Mouse (Mus musculus): ENCODE results near the gene Syce2.

Gene Syce2

DNA sequence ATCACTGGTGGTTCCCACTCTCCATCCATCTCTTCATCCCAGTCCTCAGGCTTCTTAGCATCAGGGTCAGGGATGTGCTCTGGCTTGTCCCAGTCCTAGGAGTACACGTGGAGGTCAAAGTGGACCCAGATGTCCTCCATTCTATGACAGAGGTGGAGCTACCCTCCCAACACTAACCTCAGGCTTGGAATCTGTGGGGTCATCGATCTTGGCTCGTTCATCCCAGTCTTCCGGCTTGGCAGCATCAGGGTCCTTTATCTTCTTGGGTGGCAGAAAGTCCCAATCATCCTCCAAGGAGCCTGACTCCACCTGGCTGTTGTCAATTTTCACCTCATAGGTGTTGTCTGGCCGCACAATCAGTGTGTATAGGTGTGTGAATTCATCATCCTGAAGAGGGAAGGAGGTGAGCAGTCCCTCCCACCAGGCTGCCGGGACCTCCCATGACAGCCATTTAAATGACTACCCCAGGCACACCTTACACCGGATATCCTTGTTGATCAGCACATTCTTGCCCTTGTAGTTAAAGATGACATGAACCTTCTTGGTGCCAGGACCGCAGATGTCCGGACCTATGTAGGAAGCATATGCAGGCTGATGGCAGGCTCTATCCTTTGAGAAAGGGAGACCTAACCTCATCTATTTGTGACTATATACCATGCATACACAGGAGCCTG, 27.4 kb upstream of the Syce2 start:
- DNase-seq (ENCODE audit: low read depth) = no peak

DNA sequence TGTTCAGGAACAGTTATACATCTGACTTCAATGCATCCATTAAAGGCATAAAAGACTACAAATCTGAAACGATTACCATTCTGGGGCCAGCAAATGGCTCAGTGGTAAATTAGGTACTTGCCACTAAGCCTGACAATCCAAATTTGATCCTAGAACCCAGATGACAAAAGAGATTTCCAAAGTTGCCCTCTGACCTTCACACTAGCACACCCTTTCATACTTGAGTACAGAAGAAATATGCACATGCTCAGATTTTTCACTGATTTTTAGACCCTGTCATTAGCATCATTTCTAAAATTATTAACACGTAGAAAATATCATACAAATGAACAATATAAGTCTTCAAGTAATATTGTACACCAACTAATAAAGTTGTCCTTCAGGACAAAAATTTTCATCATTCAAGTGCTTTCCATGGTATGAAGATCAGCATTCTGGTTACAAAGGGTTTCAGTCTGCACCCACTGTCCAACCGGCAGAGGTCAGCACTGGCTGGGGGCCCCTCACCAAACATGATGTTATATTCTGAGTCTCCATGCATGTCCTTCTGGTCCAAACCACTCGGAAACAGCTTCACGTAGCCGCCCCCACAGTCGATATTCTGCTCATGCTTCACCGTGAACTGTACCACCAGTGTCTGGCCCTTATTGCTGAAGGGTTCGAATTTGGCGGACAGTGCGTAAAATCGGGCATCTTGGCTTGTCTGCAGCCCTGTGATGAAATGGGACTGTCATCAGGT, 26.4 kb upstream of the Syce2 start:
- DNase-seq (ENCODE audit: low read depth) = no peak

DNA sequence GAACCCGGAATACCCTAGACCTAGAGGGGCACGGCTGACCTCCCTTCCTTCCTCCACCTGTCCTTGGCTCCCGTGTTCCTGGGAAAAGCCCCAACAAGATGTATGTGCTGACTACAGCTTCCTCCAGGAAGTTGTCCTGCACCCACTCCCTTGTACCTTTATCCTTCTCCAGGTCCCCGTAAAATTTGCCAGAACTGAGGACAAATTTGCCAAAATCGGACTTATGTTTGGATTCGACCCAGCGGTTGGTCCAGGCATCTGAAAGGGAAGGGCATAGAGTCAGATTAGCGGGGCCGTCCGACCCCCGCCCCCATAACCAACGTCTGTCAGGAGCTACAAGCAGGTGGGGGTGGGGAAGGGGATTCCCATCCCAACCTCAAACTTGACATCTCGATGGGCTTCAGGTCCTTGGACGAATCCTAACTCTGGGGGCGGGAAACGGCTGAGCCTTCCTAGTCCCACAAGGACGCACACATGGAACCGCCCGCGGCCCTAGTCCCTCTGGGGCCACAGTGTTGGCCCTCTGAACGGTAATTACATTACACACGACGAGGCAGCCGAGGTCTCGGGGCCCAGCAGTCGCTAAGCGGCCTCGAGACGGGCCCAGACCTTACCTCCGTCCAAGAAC, 25.7 kb upstream of the Syce2 start:
- no peak for DNase-seq (ENCODE audit: low read depth)

DNA sequence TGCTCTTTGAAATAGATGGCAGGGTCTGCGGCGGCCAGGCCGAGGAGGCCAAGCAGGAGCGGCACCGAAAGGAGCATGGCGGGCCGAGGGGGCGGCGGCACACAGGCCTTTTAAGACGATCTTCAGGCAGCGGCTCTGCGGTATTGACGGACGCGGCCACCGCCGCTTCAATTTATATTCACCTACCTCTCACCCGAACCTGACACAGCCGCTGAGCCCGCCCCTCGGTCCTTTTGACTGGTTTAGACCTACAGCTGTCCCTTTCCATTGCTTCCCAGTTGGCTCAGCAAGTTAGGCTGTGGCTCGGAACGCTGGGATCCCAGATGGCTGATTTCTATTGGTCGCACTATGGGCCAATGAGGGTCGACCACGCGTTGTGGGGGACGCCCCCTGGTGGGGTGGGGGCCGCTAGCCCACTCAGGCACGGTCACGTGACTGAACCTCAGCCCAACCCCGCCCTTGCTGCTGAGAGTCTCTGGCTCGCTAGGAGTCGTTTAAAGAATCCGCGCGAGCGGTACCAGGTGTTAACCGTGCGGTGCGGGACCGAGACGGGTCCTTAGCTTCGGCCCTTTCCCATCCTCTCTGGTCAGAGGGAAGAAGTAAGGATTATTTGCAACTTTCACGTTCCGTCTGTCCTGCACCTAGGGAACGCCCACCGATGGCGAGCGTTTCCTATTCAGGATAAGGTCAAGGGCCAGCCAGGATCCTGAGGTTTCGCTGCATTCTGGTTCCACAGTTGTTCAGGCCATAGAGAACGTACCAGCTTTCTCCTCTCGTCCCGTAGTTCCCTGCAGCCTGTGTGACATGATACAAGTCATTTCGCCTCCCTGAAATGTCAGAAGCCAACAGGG, 25.0 kb upstream of the Syce2 start, which contains the start of gene Calr:
Calr (minus strand) TSS at position 213 of the 851 bp plus-strand sequence.
- peak; percentile 100 for DNase-seq (ENCODE audit: low read depth)

DNA sequence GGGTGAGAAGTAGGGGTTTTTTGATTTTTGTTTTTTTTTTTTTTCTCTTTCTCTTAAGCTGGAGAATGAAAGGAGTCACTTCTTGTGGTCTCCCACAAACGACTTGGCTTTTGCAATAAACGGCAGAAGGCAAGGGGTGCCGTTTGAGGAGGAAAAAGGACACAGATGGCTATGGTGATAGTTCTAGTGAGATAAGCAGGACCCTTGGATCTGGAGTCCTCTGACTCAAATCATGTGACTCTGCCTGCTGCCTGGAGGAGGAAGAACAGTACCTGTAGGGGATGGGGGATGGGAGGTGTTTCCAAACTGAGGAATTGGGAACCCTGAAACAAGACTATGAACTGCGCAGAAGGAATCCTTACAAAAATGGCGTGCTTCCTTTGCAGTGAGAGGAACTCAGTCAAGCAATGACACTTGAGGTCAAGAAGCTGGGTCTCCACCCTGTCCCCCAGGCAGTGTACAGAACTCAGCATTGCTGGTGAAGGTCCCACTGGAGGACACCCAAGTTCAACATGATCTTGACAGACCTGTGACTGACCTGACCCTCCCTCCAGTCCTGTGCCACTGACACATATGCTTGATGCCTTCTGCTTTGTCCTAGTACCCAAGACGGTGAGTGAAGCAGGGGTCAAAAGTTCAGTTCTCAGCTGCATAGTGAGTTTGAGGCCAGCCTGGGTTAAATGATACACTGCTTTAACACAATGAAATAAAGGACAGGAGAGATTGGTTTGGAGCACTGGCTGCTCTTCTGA, 24.1 kb upstream of the Syce2 start:
- no peak for DNase-seq (ENCODE audit: low read depth)

DNA sequence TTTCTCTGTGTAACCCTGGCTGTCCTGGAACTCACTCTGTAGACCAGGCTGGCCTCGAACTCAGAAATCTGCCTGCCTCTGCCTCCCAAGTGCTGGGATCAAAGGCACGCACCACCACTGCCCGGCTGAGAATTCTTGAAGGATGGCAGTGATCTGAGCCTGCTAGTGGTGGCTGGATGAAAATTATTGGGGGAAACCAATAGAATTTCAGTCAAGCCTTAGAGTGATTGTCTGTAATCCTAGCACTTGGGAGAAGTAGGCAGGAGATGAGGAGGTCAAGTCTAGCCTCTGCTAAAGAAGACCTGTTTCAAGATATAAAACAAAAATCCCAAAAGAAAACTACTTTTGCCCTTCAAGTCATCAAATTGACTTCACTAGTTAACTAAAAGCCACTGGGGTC, 15.5 kb upstream of the Syce2 start:
- no peak for DNase-seq (ENCODE audit: low read depth)

DNA sequence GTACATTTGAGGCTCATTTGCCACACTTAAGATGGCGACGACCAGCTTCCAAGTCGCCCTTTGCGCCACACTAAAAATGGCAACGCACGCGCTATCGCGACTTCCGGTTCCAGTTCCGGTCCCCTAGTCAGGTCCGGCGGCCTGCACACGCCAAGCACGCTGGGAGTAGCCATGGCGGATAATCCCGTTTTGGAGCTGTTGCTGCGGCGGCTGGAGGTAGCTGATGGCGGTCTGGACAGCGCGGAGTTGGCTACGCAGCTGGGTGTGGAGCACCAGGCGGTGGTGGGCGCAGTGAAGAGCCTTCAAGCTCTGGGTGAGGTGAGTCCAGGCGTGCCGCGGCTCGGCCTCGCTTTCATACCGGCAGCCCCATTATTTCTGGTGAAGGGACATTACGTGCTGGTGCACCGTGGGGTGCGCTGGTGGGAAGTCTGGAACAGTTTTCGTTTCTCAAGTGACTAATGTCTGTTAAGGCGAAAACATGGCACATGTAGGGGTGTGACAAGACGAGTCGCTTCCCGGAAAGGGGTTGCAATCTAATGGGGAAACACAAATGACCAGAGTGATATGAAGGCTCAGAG, 15.0 kb upstream of the Syce2 start, which contains the start of gene Farsa:
Farsa (plus strand) TSS at position 126 of the 578 bp plus-strand sequence.
- peak; percentile 93 for DNase-seq (ENCODE audit: low read depth)

DNA sequence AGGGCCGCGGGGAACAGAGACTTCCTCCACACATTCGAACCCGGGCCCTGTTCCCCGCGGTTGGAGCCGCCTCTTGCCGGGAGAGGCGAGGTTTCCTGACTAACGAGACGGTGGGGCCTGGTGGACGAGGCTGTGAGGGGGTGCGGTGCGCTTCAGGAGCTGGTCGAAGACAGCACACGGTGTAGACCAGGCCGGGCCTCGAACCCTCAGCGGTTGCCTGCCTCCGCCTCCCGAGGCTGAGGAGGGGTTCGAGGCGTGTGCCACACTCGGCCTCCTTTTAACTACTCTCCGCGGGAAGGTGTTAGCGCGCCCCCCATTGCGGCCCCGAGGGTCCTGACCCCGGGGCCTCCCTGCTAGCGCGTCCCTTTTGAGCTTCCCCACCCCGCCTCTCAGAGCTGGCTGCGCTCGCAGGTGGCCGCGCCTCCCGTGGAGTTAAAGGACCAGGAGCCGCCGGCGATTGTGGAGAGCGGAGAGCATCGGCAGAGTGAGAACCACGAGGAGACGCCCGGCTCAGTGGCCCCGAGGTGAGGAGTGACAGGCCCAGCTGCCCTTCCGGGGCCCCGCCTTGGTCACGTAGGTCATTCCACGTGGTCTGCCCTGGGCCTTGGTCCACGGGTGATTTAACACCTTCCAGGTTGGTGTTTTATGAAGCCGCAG, 526 bp downstream of the Syce2 start:
- DNase-seq (ENCODE audit: low read depth) = no peak

DNA sequence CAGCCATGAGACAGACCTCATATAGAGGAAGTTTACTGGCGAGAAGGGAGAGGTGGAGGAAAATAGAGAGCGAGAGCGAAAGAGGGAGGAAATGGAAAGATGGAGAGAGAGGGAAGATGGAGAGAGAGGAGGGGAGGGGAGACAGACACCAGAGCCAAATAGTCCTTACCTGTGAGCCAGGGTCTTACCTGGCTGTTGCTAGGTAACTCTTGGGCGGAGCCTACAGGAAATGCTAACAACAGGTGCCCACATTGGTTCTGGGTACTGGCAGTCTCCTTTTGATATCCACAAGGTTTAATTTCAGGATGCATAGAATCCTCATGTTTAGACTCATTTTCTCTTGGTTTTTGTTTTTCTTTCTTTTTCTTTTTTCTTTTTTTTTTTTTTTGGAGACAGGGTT, 1.1 kb downstream of the Syce2 start:
- no peak for DNase-seq (ENCODE audit: low read depth)

DNA sequence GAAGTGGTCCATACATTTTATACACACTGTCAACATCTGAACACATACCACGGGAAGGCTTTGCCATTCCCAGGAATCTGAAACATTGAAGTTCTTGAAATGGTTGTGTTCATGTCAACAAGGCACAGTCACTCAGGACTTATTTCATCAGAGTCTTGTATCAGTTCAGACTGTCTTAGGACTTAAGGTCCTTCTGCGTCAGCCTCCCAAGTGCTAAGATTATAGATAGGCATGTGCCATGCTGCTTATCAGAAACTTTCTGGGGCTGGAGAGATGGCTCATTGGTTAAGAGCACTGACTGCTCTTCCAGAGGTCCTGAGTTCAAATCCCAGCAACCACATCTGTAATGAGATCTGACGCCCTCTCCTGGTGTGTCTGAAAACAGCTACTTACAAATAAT, 2.4 kb downstream of the Syce2 start:
- no peak for DNase-seq (ENCODE audit: low read depth)

DNA sequence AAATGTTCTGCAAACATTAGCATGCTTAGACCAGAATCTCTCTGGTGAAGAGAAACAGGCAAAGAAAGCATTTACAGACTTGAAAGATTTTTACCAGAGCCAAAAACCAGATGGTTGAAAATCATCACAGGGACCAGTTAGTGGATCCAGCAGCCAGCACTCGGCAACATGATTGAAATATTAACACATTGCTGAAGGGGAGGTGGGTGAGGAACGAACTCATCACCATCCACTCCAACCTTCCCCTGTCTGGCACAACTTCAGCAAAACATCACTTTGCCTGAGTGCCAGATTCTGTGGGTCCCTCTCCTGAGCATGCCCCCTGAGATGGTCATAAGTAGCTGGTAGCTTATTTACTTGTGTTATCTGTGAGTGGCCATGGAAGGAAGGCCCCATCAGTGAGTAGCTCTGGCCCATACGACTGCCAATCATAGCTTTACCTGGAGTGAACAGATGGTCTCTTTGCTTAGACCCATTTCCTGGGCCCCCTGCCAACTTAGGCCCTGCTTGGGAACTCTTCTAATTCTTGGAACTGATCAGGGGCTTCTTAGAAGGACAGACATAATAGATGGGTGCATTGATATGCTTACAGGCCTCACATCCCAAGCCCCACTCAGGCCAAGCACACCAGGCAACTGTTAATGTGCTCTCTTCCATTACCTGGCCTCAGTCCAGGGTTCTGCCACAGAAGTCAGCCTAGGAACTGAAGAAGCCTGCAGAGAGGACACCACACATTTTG, 5.6 kb downstream of the Syce2 start:
- DNase-seq (ENCODE audit: low read depth) = no peak

DNA sequence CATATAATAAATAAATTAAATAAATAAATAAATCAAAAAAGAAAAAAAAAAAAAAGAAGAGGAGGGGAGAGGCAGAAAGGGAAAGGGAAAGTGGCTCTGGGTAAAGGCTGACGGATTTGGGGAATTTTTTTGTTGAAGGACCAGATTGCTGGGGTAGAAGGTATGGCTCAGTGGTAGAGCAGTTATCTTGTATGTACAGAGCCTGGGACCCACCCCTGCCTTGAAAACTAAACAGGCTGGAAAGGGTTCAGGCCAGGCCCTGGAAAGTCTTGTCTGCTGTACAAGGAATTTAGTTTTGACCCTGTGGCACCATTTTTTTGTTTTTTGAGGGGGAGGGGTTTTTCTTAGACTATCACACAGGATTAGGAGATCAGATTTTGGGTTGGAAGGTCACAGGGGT, 7.0 kb downstream of the Syce2 start:
- DNase-seq (ENCODE audit: low read depth) = no peak

DNA sequence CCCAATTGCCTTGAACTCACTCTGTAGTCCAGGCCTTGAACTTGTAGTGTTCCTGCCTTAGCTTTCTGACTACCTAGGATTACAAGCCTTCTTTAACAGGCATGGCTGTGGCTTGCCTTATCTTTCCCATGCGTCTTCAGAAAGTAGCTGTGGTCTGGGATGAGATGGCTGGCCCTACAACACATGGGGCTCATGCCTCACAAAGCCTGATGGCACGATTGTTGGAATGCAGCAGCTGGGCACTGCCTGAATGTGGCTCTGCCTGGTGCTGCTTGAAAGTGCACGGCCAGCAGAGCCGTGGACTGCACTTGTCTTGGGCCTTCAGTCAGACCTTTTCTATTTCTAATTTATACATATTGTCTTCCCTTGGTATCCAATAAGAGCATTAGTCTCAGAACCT, 12.8 kb downstream of the Syce2 start:
- DNase-seq (ENCODE audit: low read depth) = no peak

DNA sequence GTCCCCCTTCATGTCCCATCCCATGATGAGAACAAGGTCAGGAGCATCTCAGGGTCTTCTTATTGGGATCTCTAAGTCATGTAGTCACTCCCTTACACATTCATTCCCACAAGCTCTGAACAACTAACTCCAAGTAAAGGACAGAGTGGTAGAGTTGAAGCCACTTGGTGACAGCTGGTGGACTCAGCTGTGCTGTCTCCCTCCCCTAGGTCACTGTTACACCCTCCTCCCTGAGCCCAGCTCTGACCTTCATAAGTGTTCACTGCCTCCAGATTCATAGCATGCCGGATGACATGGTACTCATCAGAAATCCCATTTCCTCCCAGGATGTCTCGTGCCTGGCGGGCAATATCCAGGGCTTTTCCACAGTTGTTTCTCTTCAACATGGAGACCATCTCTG, 16.4 kb downstream of the Syce2 start:
- no peak for DNase-seq (ENCODE audit: low read depth)

DNA sequence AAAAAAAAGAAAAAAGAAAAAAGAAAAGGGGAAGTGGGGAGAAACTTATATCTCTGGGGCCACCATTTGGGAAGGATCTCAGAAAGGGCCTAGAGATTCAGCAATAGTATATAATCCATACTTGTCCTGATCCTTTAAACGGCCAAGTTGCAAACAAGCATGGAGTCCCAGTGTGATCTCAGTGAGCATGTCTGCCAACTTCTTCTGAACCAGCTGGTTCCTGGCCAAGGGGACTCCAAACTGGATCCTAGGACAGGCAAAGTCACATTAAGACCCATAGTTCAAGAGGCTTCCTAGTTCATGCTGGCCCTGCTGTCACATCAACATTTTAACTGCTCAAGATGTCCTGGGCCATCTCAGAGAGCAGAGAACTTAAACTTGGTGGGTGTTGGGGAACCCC, 17.2 kb downstream of the Syce2 start:
- no peak for DNase-seq (ENCODE audit: low read depth)

DNA sequence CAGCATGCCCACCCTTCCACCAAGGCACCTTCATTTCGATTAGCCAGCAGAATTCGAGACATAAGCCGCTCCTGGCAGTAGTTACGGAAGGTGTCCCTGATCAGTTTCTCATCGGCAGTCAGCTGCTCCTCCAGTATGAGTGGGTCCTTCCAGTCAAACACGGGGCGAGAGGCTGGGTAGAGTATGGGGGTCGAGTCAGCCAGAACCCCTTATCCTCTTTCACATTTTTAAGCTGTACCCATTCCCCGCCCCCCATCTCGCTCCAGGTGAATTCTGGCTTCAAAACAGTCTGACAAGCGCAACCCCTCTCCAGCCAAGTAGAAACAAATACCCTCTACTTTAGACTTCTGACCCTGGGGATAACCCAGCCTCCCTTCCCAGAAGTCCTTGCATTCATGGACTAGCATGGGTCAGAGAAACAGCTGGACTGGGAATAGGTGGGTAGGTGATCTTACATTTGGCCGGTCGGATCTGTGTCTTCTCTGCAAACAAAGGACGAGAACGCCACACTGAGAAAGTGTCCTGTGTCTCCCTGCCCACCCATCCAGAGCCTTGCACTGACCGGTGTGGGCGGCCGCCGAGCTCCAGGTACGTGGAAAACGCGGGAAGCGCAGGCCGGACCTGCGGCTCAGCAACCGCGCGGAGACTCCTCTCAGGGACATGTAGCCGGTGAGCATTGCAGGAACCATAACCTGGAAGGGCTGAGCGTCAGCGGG, 21.2 kb downstream of the Syce2 start:
- no peak for DNase-seq (ENCODE audit: low read depth)

DNA sequence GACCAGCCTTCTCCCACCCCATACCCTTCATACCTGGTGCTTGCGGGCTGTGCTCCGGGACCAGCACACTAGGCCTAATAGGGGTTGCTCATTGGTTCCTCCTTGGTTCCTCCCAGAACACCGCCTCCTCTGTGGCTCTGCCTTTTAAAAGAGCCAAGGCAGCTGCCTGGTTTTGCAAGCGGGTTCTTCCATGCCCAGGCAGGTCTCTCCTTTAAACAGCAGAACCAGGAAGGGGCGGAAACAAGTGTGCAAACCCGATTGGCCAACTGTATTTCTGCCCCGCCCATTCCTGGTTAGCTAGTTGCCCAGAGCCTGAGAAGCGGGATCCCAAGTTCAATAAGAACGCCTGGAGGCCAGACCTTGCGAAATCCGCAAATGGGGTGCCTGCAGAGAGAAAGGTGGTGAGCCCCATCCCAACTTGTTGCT, 21.8 kb downstream of the Syce2 start, which contains the start of gene Gcdh:
Gcdh (minus strand) TSS at position 213 of the 426 bp plus-strand sequence.
- peak; percentile 98 for DNase-seq (ENCODE audit: low read depth)

DNA sequence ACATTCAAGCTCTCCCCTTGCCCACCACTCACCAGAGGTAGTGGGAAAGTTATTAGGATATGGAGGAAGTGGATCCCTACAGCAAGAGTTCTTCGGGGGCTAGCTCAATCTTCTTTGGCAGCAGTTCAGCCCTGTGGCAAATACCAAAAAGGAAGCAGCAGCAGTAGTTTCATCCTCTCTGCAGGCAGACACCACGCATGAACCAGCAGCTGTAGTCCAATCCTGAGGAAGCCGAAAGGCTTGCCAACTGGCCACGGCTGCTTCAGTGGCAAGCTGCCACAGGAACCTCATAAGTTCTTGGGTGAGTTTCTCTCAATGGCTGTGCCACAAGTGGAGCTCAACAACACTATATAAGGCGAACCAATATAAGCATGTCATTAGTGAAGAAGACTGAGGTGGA, 24.1 kb downstream of the Syce2 start:
- DNase-seq (ENCODE audit: low read depth) = no peak

DNA sequence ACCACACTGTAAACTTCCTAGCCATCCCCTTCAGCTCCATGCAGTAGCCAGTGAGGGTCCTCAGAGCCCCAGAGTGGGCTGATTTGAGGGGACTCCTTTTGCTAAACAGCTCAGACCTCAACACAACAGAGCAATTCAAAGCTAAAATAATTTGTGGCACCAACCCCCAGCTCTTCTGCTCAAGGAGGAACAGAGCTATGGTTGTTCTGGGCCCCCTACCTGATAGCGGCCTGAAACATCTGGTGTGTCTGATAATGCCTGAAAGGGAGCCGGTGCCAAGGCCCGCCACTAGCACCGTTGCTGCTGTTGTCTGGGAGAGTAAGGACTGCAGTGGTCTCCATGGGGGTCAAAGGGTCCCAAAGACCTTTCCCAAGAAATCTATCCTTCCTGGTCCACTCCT, 29.2 kb downstream of the Syce2 start:
- peak; percentile 79 for DNase-seq (ENCODE audit: low read depth)
